Mouse (Mus musculus) embryo, embryonic 10.5 days (tissue): ENCODE measurements around the gene Gp1ba.

Experiments used
- DNase-seq: peaks from one replicate; pipeline ENCODE4 v3.0.0-alpha.2; 2015; ENCODE audit warnings: low spot score

Gp1ba gene

GRCm38 (mm10) chr11:70629557-70629956 lies 9.4 kb upstream of the Gp1ba start:
- DNase-seq: peak; percentile 29

GRCm38 (mm10) chr11:70630129-70630528 lies 8.8 kb upstream of the Gp1ba start:
- no peak for DNase-seq

- DNase-seq: no peak
Observed at GRCm38 (mm10) chr11:70635601-70636000, 3.3 kb upstream of the Gp1ba start.

GRCm38 (mm10) chr11:70637764-70638163 lies 1.2 kb upstream of the Gp1ba start:
- no peak for DNase-seq

- DNase-seq: no peak
Observed at GRCm38 (mm10) chr11:70638293-70638692, 629 bp upstream of the Gp1ba start.

GRCm38 (mm10) chr11:70639976-70640375 lies 1.1 kb downstream of the Gp1ba start:
- DNase-seq: no peak

GRCm38 (mm10) chr11:70641241-70641640 lies 2.3 kb downstream of the Gp1ba start:
- DNase-seq: no peak

GRCm38 (mm10) chr11:70643051-70643450 lies 4.1 kb downstream of the Gp1ba start:
- DNase-seq: no peak

- DNase-seq: no peak
Observed at GRCm38 (mm10) chr11:70644564-70645103, 5.7 kb downstream of the Gp1ba start.

GRCm38 (mm10) chr11:70645461-70646258 lies 6.7 kb downstream of the Gp1ba start:
- no peak for DNase-seq

GRCm38 (mm10) chr11:70646259-70646555 lies 7.3 kb downstream of the Gp1ba start:
- DNase-seq: peak; percentile 16

GRCm38 (mm10) chr11:70646691-70647650 lies 8.0 kb downstream of the Gp1ba start, which contains the start of the genes Rnf167 and Slc25a11:
Gene Rnf167, plus strand, starts transcription at chr11:70647235.
Gene Slc25a11, minus strand, starts transcription at chr11:70647479.
- DNase-seq: peak; percentile 100

- DNase-seq: no peak
Observed at GRCm38 (mm10) chr11:70647716-70648420, 8.9 kb downstream of the Gp1ba start.

GRCm38 (mm10) chr11:70648512-70648911 lies 9.6 kb downstream of the Gp1ba start:
- DNase-seq: no peak

GRCm38 (mm10) chr11:70649185-70649734 lies 10.3 kb downstream of the Gp1ba start:
- DNase-seq: no peak

- DNase-seq: no peak
Observed at GRCm38 (mm10) chr11:70650322-70651175, 11.6 kb downstream of the Gp1ba start.

GRCm38 (mm10) chr11:70651391-70651790 lies 12.5 kb downstream of the Gp1ba start:
- no peak for DNase-seq

GRCm38 (mm10) chr11:70652029-70652883 lies 13.3 kb downstream of the Gp1ba start:
- peak; percentile 53 for DNase-seq

- DNase-seq: no peak
Observed at GRCm38 (mm10) chr11:70652884-70653344, 14.0 kb downstream of the Gp1ba start.
